Mouse (Mus musculus) megakaryocyte progenitor cell, adult 5-6 weeks (primary cell): ENCODE measurements around the gene Lhx6. TPM values are rescaled to one million over a fixed set of nuclear protein-coding genes. Genes with fewer than 3 reads are reported as not detected.
A peak's percentile ranks its signal among the peaks of the same experiment; 100 is the strongest.
"Not testable (repeated sequence)": the region's sequence is repeated elsewhere in the genome, so short reads cannot be mapped to it uniquely, and the experiment has no call there.

Experiments
- ATAC-seq: replicated peaks from 2 replicates; pipeline ENCODE4 v1.8.0; 2016; ENCODE audit warnings: mild to moderate bottlenecking, moderate TSS enrichment, inconsistent platforms; ENCODE audit not compliant: poor library complexity
- total RNA-seq, 2 experiments: library from RNA; stranded (forward) in 1 of 2; stranded (reverse) in 1 of 2; fragments of 157-497, 149-512 nt in 1 of 2; fragments of 200-1000 nt in 1 of 2; gene quantifications; 2 replicates each; pipeline versions ENCODE4 v1.2.3 to v1.2.4; 2015 to 2017

Lhx6 gene
- total RNA-seq (2015) = not detected in 2 replicates
- not detected in 2 replicates for total RNA-seq (2017)

GRCm38 (mm10) chr2:36104956-36105741 is at the start of gene Lhx6:
Lhx6 (minus strand) TSS chr2:36105408.
- peak; percentile 41; the same call in 1 of the 2 replicates for ATAC-seq

- ATAC-seq = not testable (repeated sequence)
Observed at GRCm38 (mm10) chr2:36152401-36152800, 47.2 kb upstream of the Lhx6 start.

- no peak for ATAC-seq
Observed at GRCm38 (mm10) chr2:36148876-36149365, 43.7 kb upstream of the Lhx6 start.

- no peak for ATAC-seq
Observed at GRCm38 (mm10) chr2:36139096-36139495, 33.9 kb upstream of the Lhx6 start.

- ATAC-seq = peak; percentile 96
Observed at GRCm38 (mm10) chr2:36136300-36136941, 31.2 kb upstream of the Lhx6 start, which contains the start of the genes Mrrf and Rbm18. Mrrf (plus strand) TSS chr2:36136389. Rbm18 (minus strand) TSS chr2:36136773.

GRCm38 (mm10) chr2:36135887-36136286 is 30.7 kb upstream of the Lhx6 start:
- ATAC-seq = no peak

- ATAC-seq = no peak
Observed at GRCm38 (mm10) chr2:36129051-36129450, 23.8 kb upstream of the Lhx6 start.

- no peak for ATAC-seq
Observed at GRCm38 (mm10) chr2:36127973-36128372, 22.8 kb upstream of the Lhx6 start.

- 0 out of 2 replicates have a peak, but pooled peaks have one; percentile 31 for ATAC-seq
Observed at GRCm38 (mm10) chr2:36126795-36127429, 21.7 kb upstream of the Lhx6 start.

GRCm38 (mm10) chr2:36112632-36113031 is 7.4 kb upstream of the Lhx6 start:
- no peak for ATAC-seq

- ATAC-seq = no peak
Observed at GRCm38 (mm10) chr2:36108615-36109014, 3.4 kb upstream of the Lhx6 start.

GRCm38 (mm10) chr2:36104436-36104955 is 712 bp downstream of the Lhx6 start:
- no peak for ATAC-seq

GRCm38 (mm10) chr2:36103555-36104367 is 1.4 kb downstream of the Lhx6 start:
- no peak for ATAC-seq

GRCm38 (mm10) chr2:36103069-36103554 is 2.1 kb downstream of the Lhx6 start:
- no peak for ATAC-seq

- 0 out of 2 replicates have a peak, but pooled peaks have one; percentile 29 for ATAC-seq
Observed at GRCm38 (mm10) chr2:36102559-36102946, 2.7 kb downstream of the Lhx6 start.

GRCm38 (mm10) chr2:36101866-36102558 is 3.2 kb downstream of the Lhx6 start:
- ATAC-seq = no peak

- no peak for ATAC-seq
Observed at GRCm38 (mm10) chr2:36099739-36100138, 5.5 kb downstream of the Lhx6 start.

- ATAC-seq = no peak
Observed at GRCm38 (mm10) chr2:36098021-36098420, 7.2 kb downstream of the Lhx6 start.

- no peak for ATAC-seq
Observed at GRCm38 (mm10) chr2:36097129-36097815, 7.9 kb downstream of the Lhx6 start.
